Mouse (Mus musculus): ENCODE results near the gene Plekhj1.

GRCm38 (mm10) chr10:80836949-80837379, 38.5 kb upstream of the Plekhj1 start:
- no peak for TF ChIP-seq GATA1 (IDR thresholded peaks at IDR 0.05; ENCODE audit: borderline replicate concordance, low read length)
- no peak for TF ChIP-seq FLI1 (IDR thresholded peaks at IDR 0.05; ENCODE audit: low read length)

Data from megakaryocyte, embryonic 14.5 days (primary cell).